Mouse (Mus musculus): ENCODE data around the gene Hnrnpf.

DNA sequence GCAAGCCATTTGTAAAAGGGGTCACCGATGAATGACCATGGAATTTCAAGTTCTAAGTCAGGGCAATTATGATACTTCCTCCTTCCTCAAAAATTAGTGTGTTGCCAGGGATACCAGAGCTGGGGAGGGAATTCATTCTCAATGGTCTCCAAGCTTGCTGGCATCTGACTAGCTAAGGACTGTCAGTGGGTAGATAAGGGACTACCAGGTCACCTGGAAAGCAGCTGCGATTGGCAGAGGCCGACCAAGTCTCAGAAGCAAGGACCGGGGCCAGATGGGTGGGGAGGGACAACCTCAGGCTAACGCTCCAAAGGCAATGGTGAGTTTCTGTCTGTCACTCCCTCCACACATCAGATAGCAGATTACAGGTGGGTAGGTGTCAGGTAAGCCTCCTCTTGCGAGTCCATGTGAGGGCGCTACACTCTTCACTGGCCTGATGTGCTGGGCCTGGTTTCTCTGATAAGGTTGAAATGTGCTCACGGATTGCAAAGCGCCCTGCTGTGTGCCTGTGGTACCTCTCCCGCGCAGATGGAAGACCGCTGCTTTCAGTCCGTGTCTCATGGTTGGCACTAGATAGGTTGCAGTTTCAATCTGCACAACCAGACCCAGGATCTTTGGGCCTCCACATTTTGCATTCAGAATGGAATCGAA lies 56.9 kb downstream of the Hnrnpf start:
- no peak for TF ChIP-seq USF1 (IDR thresholded peaks at IDR 0.05; ENCODE audit: low read depth)
- TF ChIP-seq CTCF (IDR thresholded peaks at IDR 0.05; ENCODE audit: control insufficient read depth, insufficient read depth, insufficient read length): no peak
- TF ChIP-seq MAX (IDR thresholded peaks at IDR 0.05): no peak

Data from C2C12 (cell line).